Mouse (Mus musculus) stomach, postnatal 0 days (tissue): ENCODE measurements around the gene Dis3l2.

Experiments
- CTCF ChIP-seq: IDR thresholded peaks from 2 replicates; pipeline ENCODE4 v1.5.1; 2016; ENCODE audit warnings: antibody characterized with exemption, low read depth, mild to moderate bottlenecking, moderate library complexity
- EP300 ChIP-seq: optimal IDR thresholded peaks from 2 replicates; pipeline ENCODE3; 2016; ENCODE audit warnings: antibody characterized with exemption

DNA sequence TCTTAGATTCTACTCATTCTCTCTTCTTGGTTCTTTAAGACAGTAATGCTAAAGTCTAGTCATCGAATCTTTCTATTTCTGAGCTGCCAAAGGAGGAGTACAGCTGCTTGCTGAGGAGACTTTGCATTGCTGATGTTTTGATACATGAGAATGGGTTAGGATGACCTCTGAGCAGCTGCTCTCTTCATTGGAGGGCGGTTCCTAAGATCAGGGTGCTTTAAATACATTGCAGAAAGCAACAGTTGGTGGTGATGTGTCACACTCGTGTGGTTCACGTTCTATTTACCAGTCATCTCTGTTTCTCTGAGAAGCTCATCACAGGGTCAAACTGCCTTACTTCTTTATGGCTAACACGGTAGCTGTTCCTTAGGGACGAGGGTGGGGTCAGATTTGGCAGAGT, 54.5 kb downstream of the Dis3l2 start:
- TF ChIP-seq CTCF (no peak), EP300 (no peak)
